Mouse (Mus musculus) neural tube, embryonic 10.5 days (tissue): ENCODE results near the gene Stk11.
A peak's percentile ranks its signal among the peaks of the same experiment; 100 is the strongest.

Experiments used
- DNase-seq: peaks from one replicate; pipeline ENCODE4 v3.0.0-alpha.2; 2017; ENCODE audit warnings: low spot score; ENCODE audit errors: extremely low spot score

The Stk11 gene

DNA sequence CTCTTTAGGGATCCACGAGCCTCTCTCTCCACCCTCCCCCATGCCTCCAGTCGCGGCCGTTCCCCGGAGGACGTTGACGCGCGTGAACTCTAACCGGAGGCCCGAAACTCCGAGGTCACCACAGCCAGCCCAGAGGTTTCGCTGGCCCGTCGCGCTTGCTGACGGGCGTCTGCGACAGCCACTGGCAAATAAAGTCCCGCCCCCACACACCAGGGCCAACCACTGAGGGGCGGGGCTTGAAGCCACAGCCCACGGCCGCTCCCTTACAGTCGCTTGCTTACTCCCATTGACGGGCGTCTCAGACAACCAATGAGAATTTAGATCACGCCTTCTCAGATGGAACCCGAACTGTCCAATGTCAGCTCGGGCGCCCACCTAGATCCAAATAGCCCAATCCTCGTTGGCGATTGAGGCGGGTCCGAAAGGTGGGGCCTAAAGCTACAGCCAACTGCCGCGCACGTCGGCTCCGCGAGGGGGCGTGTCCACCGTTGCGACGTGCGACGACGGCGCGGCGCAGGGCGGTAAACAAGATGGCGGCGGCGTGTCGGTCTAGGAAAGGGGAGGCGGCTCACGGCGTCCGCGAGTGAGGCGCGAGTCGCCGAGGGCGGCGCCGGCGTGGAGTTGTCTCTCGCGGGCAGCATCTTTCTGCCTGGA, at the start of gene Stk11:
TSS of gene Stk11 (plus strand) at position 514 of the 654 bp plus-strand sequence.
- peak; percentile 93 for DNase-seq

DNA sequence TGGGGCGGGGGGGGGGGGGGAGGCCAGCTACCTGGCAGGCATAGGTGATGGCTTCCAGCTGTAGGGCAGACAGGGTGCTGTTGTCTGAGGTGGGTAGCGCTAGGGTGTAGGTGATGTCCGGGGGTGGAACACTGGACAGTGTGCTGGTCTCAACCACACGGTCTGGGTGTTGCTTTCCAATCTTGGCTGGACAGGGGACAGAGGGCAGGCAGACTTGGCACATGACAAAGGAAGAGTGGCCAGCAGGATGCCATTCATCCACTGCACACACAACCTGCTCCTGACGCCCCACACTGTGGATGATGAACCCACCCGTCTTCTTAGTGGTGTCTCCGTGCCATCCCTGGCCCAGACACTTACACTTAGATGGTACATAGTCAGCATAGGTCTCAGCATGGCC, 46.4 kb upstream of the Stk11 start:
- no peak for DNase-seq

DNA sequence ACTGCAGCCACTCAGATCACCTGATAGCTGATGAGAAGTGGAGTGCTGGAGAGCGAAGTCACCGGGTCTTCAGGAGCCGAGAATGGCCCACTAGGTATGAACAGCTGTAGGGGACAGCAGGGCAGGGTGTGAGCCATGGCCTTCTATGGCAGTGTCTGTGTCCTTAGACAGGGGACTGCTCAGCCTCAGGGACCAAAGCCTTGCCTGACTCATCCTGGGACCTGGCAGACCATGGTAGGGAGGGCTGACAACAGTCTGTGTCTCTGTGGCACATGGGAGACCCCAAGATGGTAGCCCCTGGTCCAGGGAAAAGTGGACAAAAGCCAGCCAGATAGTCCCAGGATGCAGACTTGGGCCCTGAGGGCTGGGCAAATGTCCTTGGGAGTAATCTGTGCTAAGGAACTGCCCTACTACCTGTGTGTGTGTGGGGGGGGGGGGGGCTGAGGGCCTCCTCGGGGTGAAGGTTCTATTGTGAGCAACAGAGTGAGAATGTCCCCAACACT, 45.6 kb upstream of the Stk11 start:
- DNase-seq: no peak

DNA sequence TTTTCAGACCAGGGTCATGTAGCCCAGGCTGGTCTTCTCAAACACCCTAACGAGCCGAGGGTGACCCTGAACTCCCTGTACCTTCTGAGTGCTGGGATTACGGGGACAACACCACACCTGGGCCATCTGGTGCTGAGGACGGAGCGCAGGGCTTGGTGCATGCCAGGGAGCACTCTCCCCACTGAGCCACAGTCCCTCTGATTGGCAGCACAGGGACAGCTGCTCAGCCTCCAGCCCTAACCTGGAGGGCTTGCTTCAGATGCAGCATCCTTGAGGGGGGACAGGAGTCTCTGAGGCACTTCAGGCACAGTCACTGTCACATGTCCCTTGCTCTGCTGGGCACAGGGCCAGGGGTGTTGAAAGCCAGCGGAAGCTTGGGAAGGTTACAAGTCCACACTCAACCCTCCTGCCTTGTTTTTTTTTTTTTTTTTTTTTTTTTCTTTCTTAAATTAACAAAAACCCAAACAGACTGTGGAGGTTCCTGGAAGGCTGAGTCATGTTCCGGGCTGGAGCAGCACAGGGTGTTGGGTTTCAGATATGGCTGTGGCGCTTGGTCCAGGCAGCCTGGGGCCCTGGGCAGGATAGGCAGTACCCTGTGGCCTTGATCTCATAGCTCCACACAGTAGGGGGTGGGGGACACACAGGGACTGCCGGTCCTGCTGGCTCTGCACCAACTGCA, 44.6 kb upstream of the Stk11 start:
- DNase-seq: no peak

DNA sequence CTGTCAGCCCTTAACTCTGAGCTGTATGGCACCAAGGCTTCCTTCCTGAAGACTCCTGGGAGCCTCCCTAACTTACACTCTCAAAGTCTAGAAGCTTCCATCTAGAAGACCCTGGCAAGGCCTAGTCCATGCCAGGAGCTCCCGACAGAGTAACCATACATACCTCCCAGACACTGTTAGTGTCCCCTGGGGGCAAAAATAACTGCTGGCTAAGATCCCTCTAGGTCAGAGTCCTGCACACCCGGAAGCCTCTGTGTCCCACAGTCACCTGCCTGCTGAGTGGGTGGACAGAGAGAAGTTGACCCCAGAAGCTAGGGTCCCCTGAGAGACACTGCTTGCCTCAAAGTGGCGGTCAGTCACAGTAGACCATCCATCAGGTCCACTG, 44.1 kb upstream of the Stk11 start:
- DNase-seq: no peak

DNA sequence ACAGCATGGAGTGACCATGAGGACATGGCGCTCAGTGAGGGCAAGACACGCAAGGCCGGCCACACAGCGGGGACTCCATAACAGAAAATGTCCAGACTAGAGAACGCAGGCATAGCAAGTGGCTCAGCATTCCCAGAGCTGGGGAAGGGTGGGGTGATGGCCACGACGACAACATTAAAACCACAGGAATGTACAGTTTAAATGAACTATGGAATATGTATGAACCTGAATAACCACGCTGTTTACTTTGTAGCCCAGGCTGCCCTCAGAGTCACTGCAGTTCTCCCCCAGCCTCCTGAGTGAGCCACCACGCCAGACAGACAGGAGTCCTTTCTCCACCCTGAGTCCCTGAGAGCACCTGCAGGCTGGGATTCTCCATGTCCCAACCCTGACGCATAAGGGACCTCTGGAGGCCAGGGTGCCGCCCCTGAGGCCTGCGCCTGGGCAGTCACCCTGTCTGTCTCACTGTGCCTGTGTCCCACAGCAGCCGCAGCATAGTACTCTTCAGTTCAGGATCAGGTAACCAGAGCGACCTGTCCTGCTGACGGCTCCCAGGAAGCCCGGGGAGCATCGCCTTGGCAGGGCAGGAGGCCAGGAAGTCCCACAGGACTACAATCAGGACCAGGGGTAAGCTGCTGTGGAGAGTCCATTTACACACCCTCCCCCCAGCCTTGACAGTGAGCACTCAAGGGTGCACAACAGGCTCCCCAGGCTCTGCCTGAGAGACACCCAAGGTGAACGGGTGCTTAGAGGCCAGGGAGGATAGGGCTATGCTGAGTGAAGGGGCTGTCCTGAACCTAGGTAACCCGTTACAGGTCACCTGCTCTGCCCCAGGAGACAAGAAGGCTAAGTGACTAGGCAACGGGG, 42.7 kb upstream of the Stk11 start:
- no peak for DNase-seq

DNA sequence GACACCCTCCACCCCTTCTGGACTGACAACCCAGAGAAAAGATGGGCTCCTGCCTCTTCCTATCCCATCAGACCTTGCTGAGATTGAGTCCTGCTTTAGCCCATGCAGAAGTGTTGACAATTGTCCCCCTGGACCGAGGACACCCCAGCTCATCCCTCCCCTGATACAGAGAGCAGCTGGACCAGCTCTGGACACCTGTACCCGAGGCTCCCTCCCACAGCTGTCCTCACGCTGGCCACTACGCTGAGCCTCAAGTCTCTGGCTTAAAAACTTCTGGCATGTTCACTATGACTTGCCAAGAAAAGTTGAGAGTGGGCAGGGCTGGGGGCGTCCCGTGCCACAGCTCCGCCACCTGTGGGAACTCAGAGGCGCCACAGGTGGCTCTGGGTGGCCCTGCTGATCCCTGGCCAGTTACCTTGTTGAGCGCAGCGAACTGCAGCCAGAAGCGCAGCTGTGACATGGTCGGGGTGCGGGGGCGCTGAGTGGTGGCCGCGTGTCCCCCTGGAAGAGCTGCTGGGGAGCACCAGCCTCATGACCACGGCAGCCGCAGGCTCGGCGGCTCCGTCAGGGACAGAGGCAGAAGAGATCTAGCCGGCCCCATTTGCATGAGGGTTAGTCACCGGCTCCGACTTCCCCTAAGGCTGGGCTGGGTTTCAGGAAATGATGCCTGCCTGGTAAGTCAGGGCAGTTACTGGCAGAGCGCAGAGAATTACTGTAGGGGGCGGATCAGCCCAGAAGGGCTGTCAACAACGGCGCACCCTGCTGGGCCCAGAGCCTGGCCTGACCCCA, 40.6 kb upstream of the Stk11 start:
- DNase-seq: no peak

DNA sequence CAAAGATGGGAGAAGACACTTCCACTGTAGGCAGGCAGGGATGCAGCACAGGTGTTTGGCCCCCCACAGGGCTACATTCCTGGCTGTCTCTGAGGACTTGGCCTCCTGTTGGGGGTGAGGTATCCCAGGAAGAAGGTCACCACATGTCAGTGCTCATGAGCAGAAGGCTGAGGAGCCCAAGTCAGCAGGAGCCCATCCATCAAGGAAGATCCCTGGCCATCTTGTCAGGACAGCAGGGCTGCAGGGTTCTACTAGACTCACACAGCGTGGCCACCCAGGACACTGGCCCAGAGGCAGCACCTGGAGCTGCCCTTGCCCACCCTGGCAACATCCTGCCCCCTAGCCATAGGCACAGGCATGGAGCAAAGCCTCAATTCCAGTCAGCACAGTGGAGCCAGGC, 39.7 kb upstream of the Stk11 start:
- no peak for DNase-seq

DNA sequence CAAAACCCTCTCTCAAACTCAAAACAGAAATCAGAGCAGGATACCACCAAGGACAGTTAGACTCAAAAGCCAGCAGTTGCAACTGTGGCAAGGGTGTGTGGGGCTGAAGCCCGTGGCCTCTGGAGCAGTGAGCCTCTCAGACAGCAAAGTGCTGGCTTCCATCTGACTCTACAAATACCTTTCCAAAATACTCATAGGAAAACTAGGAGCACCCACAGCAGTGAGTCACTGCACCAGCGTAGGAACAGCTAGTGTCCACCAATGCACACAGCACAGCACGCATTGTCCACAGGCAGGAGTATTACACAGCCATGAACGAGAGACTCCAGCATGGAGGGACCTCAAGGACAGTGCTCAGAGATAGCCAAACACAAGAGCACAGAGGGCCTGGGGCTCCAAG, 39.2 kb upstream of the Stk11 start:
- DNase-seq: no peak

DNA sequence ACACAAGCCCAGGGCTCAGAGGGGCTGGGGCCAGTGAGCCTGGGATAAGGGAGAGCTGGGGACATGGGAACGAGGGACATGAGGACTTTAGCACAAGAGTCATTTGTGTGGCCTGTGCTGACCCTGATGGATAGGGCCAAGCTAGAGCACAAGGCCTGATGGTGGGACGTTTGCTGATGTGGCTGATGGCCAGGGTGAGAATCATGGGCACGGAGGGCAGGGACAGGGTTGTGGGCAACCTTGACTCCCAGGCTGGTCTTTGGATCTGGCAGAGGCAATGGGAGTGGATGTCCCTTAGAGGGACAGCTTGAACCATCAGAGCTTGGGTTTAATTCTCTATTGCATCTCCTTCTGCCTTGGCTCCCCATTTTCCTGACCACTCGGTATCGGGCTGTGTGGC, 38.3 kb upstream of the Stk11 start:
- no peak for DNase-seq

DNA sequence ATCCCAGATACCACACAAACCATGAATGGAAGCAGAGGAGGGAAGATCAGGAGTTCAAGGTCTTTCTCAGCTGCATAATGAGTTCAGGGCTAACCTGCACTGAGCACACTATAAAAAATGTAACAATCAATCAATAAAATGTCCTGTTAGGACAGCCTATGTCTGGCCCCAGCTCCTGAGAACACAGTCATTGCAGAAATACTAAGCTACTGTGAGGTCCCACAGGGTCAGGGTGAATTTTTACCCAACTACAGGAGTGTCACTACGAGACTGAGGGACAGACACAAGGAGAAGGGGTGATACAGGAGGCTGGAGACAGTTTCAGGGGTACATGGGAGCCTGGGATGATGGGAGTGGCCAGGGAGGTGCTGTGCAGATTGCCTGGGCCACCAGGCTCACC, 37.2 kb upstream of the Stk11 start:
- DNase-seq: no peak

DNA sequence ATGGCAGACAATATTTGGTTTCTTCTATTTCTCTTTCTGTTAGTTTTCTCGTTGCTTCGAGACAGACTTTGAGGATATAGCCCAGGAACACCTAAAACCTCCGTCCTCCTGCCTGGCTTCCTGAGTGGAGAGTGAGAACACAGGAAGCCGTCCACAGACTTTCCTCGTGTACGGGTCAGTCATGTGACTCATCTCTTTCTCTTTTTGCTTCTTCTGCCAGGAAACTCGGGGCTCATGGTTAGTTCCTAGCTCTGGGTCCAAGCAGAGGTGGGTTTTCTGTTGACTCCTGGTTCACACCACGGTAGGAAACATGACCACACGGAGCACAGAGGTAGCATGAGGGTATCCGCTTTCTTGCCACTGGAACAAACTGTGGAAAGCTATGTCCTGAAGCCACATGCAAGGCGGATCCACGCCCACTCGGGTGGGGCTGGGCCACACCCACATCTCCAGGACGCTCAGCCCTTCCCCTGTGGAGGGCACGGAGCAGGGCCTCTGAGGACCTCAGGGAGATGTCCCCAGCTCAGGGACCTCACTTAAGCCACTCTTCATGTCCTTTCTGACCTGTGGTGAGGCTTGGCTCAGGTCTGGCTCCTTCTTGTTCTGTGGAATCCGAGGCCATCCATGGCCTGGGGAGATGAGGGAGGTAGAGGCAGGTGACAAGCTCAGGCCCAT, 35.1 kb upstream of the Stk11 start:
- DNase-seq: no peak

DNA sequence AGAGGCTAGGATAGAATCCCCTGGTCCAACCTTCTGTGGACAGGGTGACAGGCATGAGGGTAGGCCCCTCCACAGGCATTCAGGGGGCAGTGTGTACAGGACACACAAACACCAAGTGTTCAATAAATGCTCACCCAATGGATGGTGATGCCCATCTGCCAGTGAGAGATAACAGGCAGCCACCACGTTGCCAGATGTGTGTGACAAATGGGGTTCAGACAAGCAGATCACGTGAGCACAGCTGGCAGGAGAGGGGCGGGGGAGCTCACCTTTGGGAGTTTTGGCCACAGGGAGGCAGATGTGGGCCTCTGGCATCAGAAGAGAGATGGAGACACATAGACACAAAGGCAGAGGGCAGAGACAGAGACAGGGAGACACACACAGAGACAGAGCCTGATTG, 34.5 kb upstream of the Stk11 start:
- no peak for DNase-seq

DNA sequence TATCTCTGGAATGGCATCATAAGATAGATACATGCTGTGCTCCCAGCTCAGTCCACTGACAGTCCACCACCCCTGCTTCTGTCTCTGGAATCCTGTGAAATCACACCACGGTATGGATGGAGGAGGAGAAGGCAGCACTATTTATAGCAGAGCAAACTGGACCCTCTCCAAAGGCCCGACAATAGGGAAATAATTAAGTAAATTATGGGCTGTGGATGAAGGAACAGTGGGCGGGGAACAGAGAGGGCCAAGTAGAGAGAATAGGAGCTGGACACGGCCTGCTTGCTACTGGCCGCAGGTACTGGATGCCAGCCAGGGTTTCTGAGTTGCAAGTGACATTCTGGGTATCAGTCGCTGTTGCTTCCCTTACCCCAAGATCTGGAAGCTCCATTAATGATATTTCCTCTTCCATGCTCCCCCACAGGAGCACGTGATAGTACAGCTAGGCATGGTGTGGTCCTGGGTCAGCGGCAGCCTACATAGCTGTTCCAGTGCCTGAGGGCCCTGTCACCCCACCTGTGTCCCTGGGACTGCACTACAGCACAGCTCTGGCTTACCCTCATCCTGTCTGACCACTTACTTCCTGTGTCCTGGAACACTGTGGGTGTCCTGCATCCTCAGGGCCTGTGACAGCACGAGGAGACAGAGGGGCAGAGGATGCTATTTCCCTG, 30.7 kb upstream of the Stk11 start:
- no peak for DNase-seq

DNA sequence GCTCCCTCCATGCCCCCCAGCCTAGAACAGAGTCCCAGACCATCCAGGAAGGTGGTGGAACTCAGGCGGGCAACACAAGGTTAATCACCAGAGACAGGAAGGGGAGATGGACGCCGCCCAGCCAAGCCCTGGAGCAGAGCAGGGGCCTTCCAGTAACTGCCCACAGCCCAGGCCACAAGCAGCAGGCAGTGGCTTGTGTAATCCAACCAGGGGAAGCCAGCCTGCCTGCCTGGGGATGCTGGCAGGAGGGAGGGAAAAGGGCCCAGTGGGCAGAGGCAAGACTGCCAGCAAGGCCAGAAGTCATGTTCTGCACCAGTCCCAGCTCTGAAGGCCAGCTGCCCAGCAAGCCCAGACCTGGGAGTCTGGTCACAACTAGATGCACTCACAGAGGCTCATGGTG, 28.8 kb upstream of the Stk11 start:
- DNase-seq: no peak

DNA sequence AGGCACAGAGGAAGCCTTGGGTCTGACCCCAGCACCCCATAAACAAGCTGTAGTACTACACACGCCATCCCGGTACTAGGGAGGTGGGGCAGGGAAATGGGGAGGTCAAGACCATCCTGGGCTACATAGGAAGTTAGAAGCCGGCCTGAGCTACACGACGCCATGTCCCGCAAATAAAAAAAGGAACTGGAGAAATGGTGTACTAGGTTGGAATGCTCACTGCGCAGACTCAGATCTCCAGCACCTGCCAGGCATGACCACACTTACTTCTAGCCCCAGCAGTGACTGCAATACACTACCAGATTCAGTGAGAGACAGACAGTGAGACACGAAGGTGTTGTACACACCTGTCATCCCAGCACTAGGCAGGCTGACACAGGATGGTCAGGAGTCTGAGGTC, 28.1 kb upstream of the Stk11 start:
- no peak for DNase-seq

DNA sequence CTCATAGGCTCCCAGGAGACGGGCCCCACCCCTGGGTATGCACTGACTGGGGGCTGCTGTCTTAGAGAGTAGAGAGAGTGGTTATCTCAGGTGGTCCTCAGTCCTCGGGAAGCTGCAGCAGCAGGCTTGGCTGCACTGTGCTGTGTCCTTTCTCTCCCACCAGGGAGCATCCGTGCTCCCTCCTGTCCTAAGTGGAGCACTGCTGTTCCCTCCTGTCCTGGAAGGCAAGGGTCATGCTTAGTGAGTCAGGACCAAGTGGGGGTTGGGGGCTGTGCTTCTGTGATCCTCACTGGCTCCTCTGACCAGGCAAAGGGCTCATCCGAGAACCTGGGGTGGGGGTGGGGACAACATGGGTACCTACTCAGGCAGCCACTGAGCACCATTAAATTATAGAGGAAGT, 26.5 kb upstream of the Stk11 start:
- DNase-seq: no peak

DNA sequence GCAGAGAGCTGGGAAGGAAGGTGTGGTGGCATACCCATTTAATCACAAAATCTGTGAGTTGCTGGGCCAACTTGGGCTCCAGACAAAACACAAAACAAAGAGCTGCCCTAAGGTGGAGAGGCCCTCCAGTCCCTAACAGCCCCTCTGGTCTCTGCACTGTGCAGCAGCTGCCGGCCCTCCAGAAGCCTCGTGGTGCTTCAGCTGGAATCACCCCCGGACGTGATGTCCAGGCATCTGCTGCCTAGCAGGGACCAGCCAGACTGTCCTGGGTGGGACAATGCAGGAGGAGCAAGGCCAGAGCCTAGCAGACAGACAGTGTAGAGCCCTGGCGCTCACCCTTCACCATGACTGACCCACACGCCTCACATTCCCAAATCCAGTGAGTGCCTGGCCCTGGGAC, 24.1 kb upstream of the Stk11 start:
- no peak for DNase-seq

DNA sequence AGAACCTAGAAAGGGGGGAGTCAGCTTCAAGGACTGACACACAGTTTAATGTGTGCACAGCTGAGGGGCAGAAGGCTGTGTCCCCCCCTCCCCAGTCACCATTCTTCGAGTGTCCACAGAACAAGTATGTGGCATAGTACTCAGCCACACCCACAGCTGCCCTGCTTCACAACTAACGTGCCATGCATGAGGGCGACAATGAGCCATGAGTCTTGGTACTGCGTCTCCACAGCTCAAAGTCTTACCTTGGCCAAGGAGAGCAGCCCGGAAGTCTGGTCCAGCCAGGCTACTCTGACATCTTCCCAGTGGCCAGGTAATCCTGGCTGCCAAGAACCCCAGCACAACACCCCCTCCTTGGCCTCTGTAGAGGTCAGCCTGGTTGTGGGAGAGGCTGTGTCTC, 22.9 kb upstream of the Stk11 start:
- no peak for DNase-seq

DNA sequence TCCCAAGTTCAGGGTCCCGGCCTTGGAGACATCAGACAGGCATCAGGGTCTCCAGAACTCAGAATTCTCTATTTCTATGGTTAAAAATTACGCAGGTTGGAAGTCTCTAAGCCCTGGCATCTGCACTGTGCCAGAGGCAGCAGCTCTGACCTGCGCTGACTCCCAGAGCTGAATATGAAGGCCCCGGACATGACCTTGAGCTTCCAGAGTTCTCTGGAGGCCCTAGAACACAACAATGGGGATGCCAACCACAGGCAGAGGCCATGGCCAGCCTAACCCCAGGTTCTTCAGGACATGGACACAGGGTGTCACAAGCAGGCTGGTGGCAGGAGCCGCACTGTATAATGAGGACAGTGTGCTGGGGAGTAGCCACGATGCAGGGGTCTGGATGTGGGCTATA, 21.5 kb upstream of the Stk11 start:
- DNase-seq: no peak
